Mouse (Mus musculus): Measurements from ENCODE around the gene Afap1.

The Afap1 gene

GRCm38 (mm10) chr5:35938249-35939223 lies 45.4 kb downstream of the Afap1 start:
- DNase-seq: no peak

GRCm38 (mm10) chr5:35939958-35940357 lies 46.8 kb downstream of the Afap1 start:
- no peak for DNase-seq

DNA sequence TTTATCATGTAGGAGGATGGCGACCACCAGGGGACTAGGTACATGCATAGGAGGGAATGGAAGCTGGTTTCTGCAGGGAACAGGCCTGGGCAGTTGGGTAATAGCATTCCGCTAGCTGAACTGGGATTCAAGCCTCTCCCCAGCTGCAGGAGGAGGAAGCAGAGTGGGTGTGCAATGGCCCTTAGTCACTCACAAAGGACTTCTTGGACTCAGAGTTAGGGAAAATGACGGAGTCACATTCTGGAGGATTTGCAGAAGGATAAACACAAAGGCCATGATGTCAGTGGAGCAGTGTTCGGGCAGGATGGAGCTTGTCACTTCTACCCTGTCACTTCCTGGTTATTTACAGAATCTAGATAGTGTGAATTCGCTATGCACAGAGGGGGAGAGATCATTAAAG lies 50.4 kb downstream of the Afap1 start:
- DNase-seq: no peak

DNA sequence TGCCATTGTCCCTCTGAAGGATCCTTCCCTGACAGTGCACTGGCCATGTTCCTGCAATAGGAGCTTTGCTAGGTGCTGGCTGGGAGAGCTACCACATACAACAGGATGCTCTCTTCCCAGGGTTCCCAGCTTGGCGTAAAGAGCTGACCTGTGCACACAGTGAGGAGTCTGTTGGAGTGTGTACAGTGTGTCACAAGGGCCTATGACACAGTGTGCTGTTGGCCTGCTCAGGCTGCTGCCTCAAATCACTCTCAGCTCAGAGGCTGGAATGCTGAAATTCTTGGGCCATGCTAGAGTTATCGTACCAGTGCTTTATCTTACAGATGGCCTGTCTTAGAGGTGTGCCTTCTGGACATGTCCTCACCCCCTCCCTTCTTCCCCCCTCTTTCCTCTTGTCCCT lies 53.7 kb downstream of the Afap1 start:
- no peak for DNase-seq

GRCm38 (mm10) chr5:35947427-35947826 lies 54.3 kb downstream of the Afap1 start:
- DNase-seq: no peak

- no peak for DNase-seq
These were observed 55.3 kb downstream of the Afap1 start for GRCm38 (mm10) chr5:35948225-35948975.

GRCm38 (mm10) chr5:35949061-35949460 lies 55.9 kb downstream of the Afap1 start:
- no peak for DNase-seq

DNA sequence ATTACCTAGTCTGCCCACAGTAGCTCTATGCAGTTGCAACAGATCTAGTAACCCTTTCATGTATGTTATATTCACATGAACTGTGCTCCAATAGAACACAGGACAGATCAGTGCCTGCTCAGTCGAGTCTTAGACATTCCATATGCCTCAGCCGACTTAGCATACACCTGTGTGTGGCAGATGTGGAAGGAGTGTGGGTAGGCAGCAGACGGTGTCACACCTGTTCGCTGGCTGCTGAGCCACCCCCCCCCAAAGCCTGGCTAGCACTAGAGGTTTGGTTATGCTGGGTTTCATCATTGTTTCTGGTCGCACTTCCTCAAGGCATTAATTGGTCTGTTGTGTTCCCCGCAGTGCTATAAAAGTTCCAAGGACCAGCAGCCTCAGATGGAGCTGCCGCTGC lies 57.4 kb downstream of the Afap1 start:
- no peak for DNase-seq

GRCm38 (mm10) chr5:35954055-35954718 lies 61.1 kb downstream of the Afap1 start:
- DNase-seq: no peak

DNA sequence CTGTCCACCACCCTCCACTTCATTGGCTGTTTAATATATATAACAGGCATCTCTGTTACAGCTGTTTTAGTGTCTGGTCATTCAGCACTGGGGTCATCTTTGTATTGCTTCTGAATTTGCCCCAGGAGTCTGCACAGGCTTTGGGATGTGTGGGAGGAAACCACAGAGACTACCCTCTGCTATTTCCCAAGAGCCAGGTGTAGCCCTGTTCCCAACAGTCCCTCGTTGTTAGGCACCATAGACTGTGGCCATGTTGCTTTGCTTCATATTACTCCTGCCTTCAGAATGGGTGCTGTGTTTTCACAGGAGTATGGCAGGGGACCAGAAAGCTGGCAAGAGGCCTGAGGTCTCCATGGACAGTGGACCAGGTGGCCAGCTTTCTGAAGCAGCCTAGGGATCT lies 63.1 kb downstream of the Afap1 start:
- no peak for DNase-seq

DNA sequence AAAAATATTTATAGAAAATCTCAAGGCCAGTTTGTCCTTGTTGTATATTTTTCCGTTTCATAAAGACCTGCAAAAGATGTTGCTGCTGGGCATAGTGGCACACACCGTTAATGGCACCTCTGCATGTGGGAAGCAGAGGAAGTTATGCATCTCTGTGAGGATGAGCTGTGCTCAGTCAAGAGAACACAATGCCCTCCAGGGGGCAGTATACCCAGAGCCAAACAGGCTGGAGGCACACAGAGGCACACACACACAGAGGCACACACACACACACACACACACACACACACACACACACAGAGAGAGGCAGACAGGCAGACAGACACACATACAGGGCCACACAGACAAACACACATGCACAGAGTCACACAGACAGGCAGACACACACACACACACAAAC lies 65.6 kb downstream of the Afap1 start:
- DNase-seq: peak; percentile 36

DNA sequence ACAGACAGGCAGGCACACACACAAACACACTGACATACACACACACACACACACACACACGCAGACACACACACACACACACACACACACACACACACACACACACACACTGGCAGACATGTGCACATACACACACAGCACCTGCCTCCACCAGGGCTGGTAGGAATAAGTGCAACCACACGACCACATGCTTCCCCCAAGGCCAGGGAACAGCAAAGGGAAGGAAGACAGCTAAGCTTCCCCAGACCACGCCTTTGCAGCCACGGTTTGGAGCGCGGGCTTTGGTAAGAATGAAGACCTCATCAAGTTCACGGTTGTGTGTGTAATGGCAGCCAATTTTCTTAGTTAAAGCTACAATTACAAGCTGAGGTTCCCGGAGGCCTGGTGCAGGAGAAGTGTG lies 67.0 kb downstream of the Afap1 start:
- no peak for DNase-seq

DNA sequence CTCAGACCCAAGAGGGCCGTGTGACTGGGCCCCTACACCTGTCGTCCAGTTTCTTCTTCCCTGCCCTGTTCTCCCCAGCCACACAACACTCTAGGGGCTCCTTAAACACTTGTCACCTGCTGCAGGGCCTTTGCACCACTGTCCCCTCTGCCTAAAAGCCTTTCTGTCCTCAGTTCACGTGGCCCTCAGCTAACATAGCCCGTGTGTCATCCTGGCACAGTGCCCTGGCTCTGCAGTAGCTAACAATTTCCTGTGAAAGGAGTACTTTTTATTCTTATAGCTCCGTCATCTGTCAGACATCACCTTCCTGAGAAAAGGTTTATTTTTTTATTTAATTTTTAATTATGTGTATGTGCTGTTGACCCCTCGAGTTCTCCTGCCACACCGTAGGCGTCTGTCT lies 68.2 kb downstream of the Afap1 start:
- no peak for DNase-seq

GRCm38 (mm10) chr5:35963635-35964034 lies 70.5 kb downstream of the Afap1 start:
- DNase-seq: no peak

DNA sequence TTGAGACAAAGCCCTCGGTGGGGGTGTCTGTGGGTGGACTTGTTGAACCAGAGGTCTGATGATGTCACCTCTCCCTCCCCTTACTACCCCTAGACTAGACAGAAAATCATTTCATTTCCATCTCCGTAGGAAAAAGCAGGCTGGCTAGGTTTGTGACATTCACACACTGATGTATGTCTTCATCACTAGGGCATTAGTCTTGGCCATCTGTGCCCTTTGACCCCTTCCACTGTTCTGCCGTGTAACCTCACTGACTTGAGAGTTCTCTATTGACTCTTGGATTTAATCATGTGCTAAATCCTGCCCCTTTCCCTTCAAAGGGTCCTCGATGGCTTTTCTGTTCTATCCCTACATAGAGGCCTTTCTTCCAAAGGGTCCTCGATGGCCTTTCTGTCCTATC lies 71.9 kb downstream of the Afap1 start:
- no peak for DNase-seq

DNA sequence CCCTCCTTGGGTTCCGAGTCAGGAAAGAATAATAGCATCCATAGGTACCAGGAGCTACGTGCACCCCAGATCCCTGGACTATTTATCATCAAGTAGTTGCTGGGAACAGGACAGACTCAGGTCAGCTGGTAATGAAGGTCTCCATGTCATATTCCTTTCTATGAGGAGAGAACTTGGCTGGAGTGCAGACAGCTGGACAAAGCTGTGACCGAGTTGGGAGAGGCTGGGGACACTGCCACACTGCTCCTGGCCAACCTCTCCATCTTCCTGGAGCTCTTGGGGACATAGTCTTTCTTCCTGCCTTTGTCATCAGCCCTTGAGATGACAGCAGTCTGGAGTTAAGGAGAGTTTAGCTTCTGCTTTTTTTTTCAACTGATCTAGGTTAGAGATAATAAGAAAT lies 76.7 kb downstream of the Afap1 start:
- DNase-seq: no peak

DNA sequence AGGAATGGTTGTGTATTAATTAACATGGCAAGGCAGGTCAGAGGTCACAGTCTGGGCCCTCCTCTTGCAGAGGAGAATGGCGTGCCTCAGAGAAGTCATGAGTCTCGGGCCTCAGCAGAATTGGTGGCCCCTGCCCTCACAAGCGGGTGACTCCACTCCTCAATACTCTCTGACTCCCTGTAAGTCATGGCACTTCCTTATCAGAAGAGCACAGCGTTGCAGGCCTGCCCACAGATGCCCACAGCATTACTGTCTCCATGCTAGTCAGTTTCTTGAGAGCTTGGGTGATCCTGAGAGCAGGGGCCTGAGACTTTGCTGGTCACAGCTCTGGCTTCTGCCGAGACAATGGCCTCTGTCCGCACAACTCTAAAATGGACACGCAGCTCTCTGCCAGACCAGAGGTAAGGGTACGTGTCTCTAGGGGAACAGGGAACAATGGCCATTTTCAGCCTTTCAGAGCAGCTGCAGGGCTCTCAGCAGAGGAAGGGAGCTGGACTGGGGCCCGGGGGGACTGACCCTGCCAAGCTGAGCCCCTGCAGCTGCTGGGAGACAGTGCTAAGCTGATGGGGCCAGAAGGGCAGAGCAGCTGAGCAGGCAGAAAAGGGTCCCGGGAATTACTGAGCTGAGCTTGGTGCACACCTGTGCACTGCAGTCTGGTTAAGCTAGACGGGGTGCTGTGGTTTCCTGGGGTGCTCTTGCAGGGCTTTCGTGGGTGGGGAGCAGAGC lies 77.4 kb downstream of the Afap1 start:
- peak; percentile 72 for DNase-seq

DNA sequence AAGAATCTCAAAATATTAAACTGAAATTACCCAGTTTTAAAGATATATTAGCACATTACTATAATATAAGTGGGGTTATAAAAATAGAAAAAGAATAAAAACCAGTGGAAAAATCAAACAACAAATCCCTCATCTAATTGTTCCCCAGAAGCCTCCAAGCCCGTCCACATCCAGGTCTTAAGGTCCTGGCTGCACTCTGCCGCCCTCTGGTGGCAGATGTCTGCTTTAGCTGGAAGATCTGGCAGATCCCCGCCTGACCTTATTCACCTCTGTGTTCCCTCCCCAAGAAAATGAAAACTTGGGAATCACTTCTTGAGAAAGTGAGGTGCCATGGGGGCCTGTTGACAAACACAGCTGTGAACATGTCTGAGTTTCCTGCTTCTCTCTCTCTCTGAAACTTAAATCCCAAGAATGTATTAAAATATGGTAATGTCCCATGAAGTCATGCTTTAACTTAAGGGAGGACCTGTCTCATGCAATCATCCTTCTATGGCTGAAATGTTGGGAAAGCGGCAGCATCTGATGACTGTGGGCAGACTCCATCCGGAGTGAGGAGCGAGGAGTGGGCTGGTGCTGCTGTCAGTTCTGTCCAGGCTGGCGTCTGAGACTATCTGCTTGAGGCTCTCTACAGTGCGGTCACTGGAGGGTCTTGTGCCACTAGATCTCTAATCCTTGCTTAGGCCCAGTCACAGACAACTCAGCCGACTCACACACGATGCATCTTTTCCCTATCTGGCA lies 78.9 kb downstream of the Afap1 start:
- peak; percentile 76 for DNase-seq

DNA sequence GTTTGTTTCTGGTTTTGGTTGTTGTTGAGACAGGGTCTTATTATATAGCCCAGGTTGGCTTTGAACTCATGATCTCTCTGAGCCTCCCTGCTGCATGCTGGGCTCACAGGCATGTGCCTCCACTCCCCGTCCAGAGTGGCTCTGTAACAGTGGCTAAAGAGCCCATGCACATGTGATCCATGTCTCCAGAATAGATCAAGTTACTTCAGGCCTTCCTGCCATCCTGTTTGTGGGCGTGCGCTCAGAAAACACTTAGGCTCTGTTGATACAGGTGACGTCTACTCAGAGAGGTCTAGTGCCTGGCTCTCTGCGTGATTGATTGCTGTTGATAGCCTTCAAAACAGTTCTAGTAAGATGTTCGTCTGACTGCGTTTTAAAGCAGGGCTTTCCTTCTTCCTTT lies 79.6 kb downstream of the Afap1 start:
- no peak for DNase-seq

- peak; percentile 73 for DNase-seq
These were observed 80.7 kb downstream of the Afap1 start for GRCm38 (mm10) chr5:35973800-35974199.

- DNase-seq: no peak
These were observed 81.1 kb downstream of the Afap1 start for GRCm38 (mm10) chr5:35974265-35974664.

GRCm38 (mm10) chr5:35975681-35976080 lies 82.6 kb downstream of the Afap1 start:
- DNase-seq: peak; percentile 78

Measured in thymus, postnatal 25 days (tissue).